Mouse (Mus musculus): ENCODE data around the gene Tiam1. TPM values are rescaled to one million over a fixed set of nuclear protein-coding genes. Genes with fewer than 3 reads are reported as not detected.
A peak's percentile ranks its signal among the peaks of the same experiment; 100 is the strongest.

The Tiam1 gene
- polyA plus RNA-seq, 1 experiment from 2014 or later = 31.5 TPM

GRCm38 (mm10) chr16:89830221-89830648, 313.3 kb downstream of the Tiam1 start:
- Histone ChIP-seq H3K27me3 (no peaks in the 10 kb centered on the region), H3K36me3 (replicated peaks) (0 out of 2 replicates have a peak, but pooled peaks cover 11% of the 10 kb centered on the region), H3K9ac (no peak overlapping the region), H3K4me2 (no peak overlapping the region), H3K27ac (no peak overlapping the region), H3K9me3 (no peaks in the 10 kb centered on the region), H3K4me3 (replicated peaks) (no peak overlapping the region), H3K4me1 (peaks cover 13% of the 10 kb centered on the region; the same call in 1 of the 2 replicates)
- WGBS = 87% methylated on average over 15 of the region's 15 CpGs
- ATAC-seq (ENCODE audit: low FRiP score) = no peak

GRCm38 (mm10) chr16:89827496-89828125, 316.0 kb downstream of the Tiam1 start:
- 76% methylated on average over 17 of the region's 17 CpGs for WGBS
- H3K27me3 ChIP-seq = no peaks in the 10 kb centered on the region
- H3K36me3 ChIP-seq (replicated peaks) = 0 out of 2 replicates have a peak, but pooled peaks cover 2% of the 10 kb centered on the region
- H3K4me3 ChIP-seq (replicated peaks) = no peak overlapping the region
- H3K4me1 ChIP-seq = peaks cover 13% of the 10 kb centered on the region; the same call in 1 of the 2 replicates
- no peaks in the 10 kb centered on the region for H3K9me3 ChIP-seq
- ATAC-seq (ENCODE audit: low FRiP score) = no peak
- H3K4me2 ChIP-seq = no peak overlapping the region
- H3K27ac ChIP-seq = no peak overlapping the region
- no peak overlapping the region for H3K9ac ChIP-seq

- no peaks in the 10 kb centered on the region for H3K9me3 ChIP-seq
- no peaks in the 10 kb centered on the region for H3K27me3 ChIP-seq
- no peak overlapping the region for H3K4me2 ChIP-seq
- no peak overlapping the region for H3K9ac ChIP-seq
- peaks cover 12% of the 10 kb centered on the region; the same call in 1 of the 2 replicates for H3K36me3 ChIP-seq (replicated peaks)
- ATAC-seq (ENCODE audit: low FRiP score) = no peak
- no peak overlapping the region for H3K4me3 ChIP-seq (replicated peaks)
- H3K4me1 ChIP-seq = peaks cover 11% of the 10 kb centered on the region; the same call in 1 of the 2 replicates
- WGBS = 76% methylated on average over 12 of the region's 12 CpGs
- no peak overlapping the region for H3K27ac ChIP-seq
Observed at GRCm38 (mm10) chr16:89825875-89826274, 317.7 kb downstream of the Tiam1 start.

GRCm38 (mm10) chr16:89822882-89823281, 320.7 kb downstream of the Tiam1 start:
- no peak for ATAC-seq (ENCODE audit: low FRiP score)
- H3K9me3 ChIP-seq = no peaks in the 10 kb centered on the region
- H3K36me3 ChIP-seq (replicated peaks) = peaks cover 15% of the 10 kb centered on the region; the same call in 1 of the 2 replicates
- peaks cover 16% of the 10 kb centered on the region for H3K4me1 ChIP-seq
- H3K27ac ChIP-seq = no peak overlapping the region
- H3K9ac ChIP-seq = no peak overlapping the region
- 88% methylated on average over 6 of the region's 6 CpGs for WGBS
- H3K4me3 ChIP-seq (replicated peaks) = no peak overlapping the region
- peaks cover 22% of the 10 kb centered on the region for H3K27me3 ChIP-seq
- no peak overlapping the region for H3K4me2 ChIP-seq

GRCm38 (mm10) chr16:89818661-89819060, 324.9 kb downstream of the Tiam1 start:
- no peak overlapping the region for H3K27ac ChIP-seq
- WGBS = 32% methylated on average over 4 of the region's 4 CpGs
- H3K4me3 ChIP-seq (replicated peaks) = peak overlapping the region; percentile 41
- H3K9ac ChIP-seq = no peak overlapping the region
- peak overlapping the region; percentile 83; the same call in 1 of the 2 replicates for H3K4me2 ChIP-seq
- no peaks in the 10 kb centered on the region for H3K9me3 ChIP-seq
- ATAC-seq (ENCODE audit: low FRiP score) = no peak
- H3K36me3 ChIP-seq (replicated peaks) = peaks cover 15% of the 10 kb centered on the region; the same call in 1 of the 2 replicates
- H3K27me3 ChIP-seq = peaks cover 31% of the 10 kb centered on the region
- peaks cover 36% of the 10 kb centered on the region for H3K4me1 ChIP-seq

- Histone ChIP-seq H3K9me3 (no peaks in the 10 kb centered on the region), H3K4me1 (peaks cover 39% of the 10 kb centered on the region), H3K36me3 (replicated peaks) (peaks cover 15% of the 10 kb centered on the region; the same call in 1 of the 2 replicates), H3K4me3 (replicated peaks) (peak overlapping the region; percentile 41), H3K27ac (no peak overlapping the region), H3K9ac (peak overlapping the region; percentile 61), H3K27me3 (peaks cover 31% of the 10 kb centered on the region), H3K4me2 (peak overlapping the region; percentile 83)
- WGBS = 2% methylated on average over 38 of the region's 38 CpGs
- peak; percentile 57 for ATAC-seq (ENCODE audit: low FRiP score)
Observed at GRCm38 (mm10) chr16:89817861-89818630, 325.5 kb downstream of the Tiam1 start.

GRCm38 (mm10) chr16:89817301-89817700, 326.3 kb downstream of the Tiam1 start:
- no peak for ATAC-seq (ENCODE audit: low FRiP score)
- Histone ChIP-seq H3K9me3 (no peaks in the 10 kb centered on the region), H3K27ac (no peak overlapping the region), H3K4me3 (replicated peaks) (peak overlapping the region; percentile 41), H3K27me3 (peaks cover 31% of the 10 kb centered on the region), H3K4me1 (peaks cover 39% of the 10 kb centered on the region), H3K36me3 (replicated peaks) (peaks cover 15% of the 10 kb centered on the region; the same call in 1 of the 2 replicates), H3K4me2 (peak overlapping the region; percentile 83), H3K9ac (0 out of 2 replicates have a peak overlapping the region, but pooled peaks have one; percentile 36)
- 2% methylated on average over 9 of the region's 9 CpGs for WGBS

- Histone ChIP-seq H3K4me1 (peaks cover 39% of the 10 kb centered on the region), H3K4me3 (replicated peaks) (no peak overlapping the region), H3K9me3 (no peaks in the 10 kb centered on the region), H3K9ac (no peak overlapping the region; the same call in 1 of the 2 replicates), H3K4me2 (peak overlapping the region; percentile 15), H3K27me3 (peaks cover 31% of the 10 kb centered on the region), H3K27ac (no peak overlapping the region), H3K36me3 (replicated peaks) (peaks cover 11% of the 10 kb centered on the region; the same call in 1 of the 2 replicates)
- ATAC-seq (ENCODE audit: low FRiP score) = peak; percentile 21; the same call in 1 of the 2 replicates
- WGBS = 22% methylated on average over 13 of the region's 13 CpGs
Observed at GRCm38 (mm10) chr16:89816506-89817172, 326.9 kb downstream of the Tiam1 start.

- 51% methylated on average over 9 of the region's 9 CpGs for WGBS
- no peak overlapping the region for H3K9ac ChIP-seq
- peaks cover 16% of the 10 kb centered on the region for H3K36me3 ChIP-seq (replicated peaks)
- ATAC-seq (ENCODE audit: low FRiP score) = no peak
- no peak overlapping the region for H3K4me2 ChIP-seq
- H3K27ac ChIP-seq = no peak overlapping the region
- peaks cover 37% of the 10 kb centered on the region for H3K4me1 ChIP-seq
- H3K9me3 ChIP-seq = no peaks in the 10 kb centered on the region
- no peak overlapping the region for H3K4me3 ChIP-seq (replicated peaks)
- peaks cover 15% of the 10 kb centered on the region for H3K27me3 ChIP-seq
Observed at GRCm38 (mm10) chr16:89813536-89813935, 330.0 kb downstream of the Tiam1 start.

GRCm38 (mm10) chr16:89812891-89813290, 330.7 kb downstream of the Tiam1 start:
- Histone ChIP-seq H3K9me3 (no peaks in the 10 kb centered on the region), H3K9ac (no peak overlapping the region), H3K4me3 (replicated peaks) (no peak overlapping the region), H3K27me3 (0 out of 2 replicates have a peak, but pooled peaks cover 10% of the 10 kb centered on the region), H3K27ac (no peak overlapping the region), H3K4me1 (peaks cover 30% of the 10 kb centered on the region), H3K36me3 (replicated peaks) (peaks cover 16% of the 10 kb centered on the region), H3K4me2 (no peak overlapping the region)
- 68% methylated on average over 12 of the region's 12 CpGs for WGBS
- ATAC-seq (ENCODE audit: low FRiP score) = no peak

- Histone ChIP-seq H3K4me1 (peaks cover 10% of the 10 kb centered on the region), H3K4me3 (replicated peaks) (no peak overlapping the region), H3K4me2 (no peak overlapping the region), H3K27ac (no peak overlapping the region), H3K27me3 (0 out of 2 replicates have a peak, but pooled peaks cover 4% of the 10 kb centered on the region), H3K36me3 (replicated peaks) (peaks cover 18% of the 10 kb centered on the region), H3K9me3 (no peaks in the 10 kb centered on the region), H3K9ac (no peak overlapping the region)
- ATAC-seq (ENCODE audit: low FRiP score) = no peak
- whole genome bisulfite sequencing = 91% methylated on average over 6 of the region's 6 CpGs
Observed at GRCm38 (mm10) chr16:89810398-89810797, 333.2 kb downstream of the Tiam1 start.

GRCm38 (mm10) chr16:89808168-89808567, 335.4 kb downstream of the Tiam1 start:
- 91% methylated on average over 13 of the region's 13 CpGs for WGBS
- no peaks in the 10 kb centered on the region for H3K9me3 ChIP-seq
- no peak for ATAC-seq (ENCODE audit: low FRiP score)
- H3K9ac ChIP-seq = no peak overlapping the region
- no peak overlapping the region for H3K27ac ChIP-seq
- no peaks in the 10 kb centered on the region for H3K27me3 ChIP-seq
- H3K4me2 ChIP-seq = no peak overlapping the region
- H3K4me1 ChIP-seq = no peaks in the 10 kb centered on the region; the same call in 1 of the 2 replicates
- no peak overlapping the region for H3K4me3 ChIP-seq (replicated peaks)
- H3K36me3 ChIP-seq (replicated peaks) = peaks cover 38% of the 10 kb centered on the region

Data from forebrain, embryonic 12.5 days (tissue).